Mouse (Mus musculus): ENCODE results near the gene Defa30. TPM values are rescaled to one million over a fixed set of nuclear protein-coding genes. Genes with fewer than 3 reads are reported as not detected.
"Not testable (repeated sequence)": the region's sequence is repeated elsewhere in the genome, so short reads cannot be mapped to it uniquely, and the experiment has no call there.

Gene Defa30
- total RNA-seq (2014; rRNA removed) (not detected in 2 replicates), polyA plus RNA-seq (2015; fragmentation: Nextera tagmentation; extraction: Ambion mirVana) (not detected in 2 replicates)

- not testable (repeated sequence) for H3K27ac ChIP-seq (ENCODE audit: low read depth, low read length); H3K4me3 ChIP-seq (ENCODE audit: low read depth, low read length); H3K36me3 ChIP-seq (ENCODE audit: insufficient read depth); H3K27me3 ChIP-seq (ENCODE audit: insufficient read depth, low read length); H3K4me2 ChIP-seq (ENCODE audit: low read depth); ATAC-seq; H3K9me3 ChIP-seq (ENCODE audit: low read length); H3K9ac ChIP-seq; H3K4me1 ChIP-seq (ENCODE audit: insufficient read depth); DNase-seq
- WGBS: 57% methylated on average over 3 of the region's 3 CpGs
Measured at GRCm38 (mm10) chr8:21134342-21134741, at the start of gene Defa30. Gene Defa30, plus strand, starts transcription at chr8:21134642.

GRCm38 (mm10) chr8:21093106-21093505 is 41.3 kb upstream of the Defa30 start:
- H3K4me1 ChIP-seq (ENCODE audit: insufficient read depth): no peaks in the 10 kb centered on the region
- TF ChIP-seq CTCF (IDR thresholded peaks at IDR 0.05; ENCODE audit: low read depth): no peak
- H3K4me3 ChIP-seq (ENCODE audit: low read depth, low read length): no peak overlapping the region
- no peaks in the 10 kb centered on the region for H3K36me3 ChIP-seq (ENCODE audit: insufficient read depth)
- WGBS: 49% methylated on average over 4 of the region's 4 CpGs
- no peaks in the 10 kb centered on the region for H3K27me3 ChIP-seq (ENCODE audit: insufficient read depth, low read length)
- DNase-seq (no peak), ATAC-seq (no peak)
- no peaks in the 10 kb centered on the region for H3K9me3 ChIP-seq (ENCODE audit: low read length)
- no peak overlapping the region for H3K4me2 ChIP-seq (ENCODE audit: low read depth)
- no peak overlapping the region for H3K9ac ChIP-seq
- H3K27ac ChIP-seq (ENCODE audit: low read depth, low read length): no peak overlapping the region

- DNase-seq; H3K9me3 ChIP-seq (ENCODE audit: low read length); H3K9ac ChIP-seq; H3K36me3 ChIP-seq (ENCODE audit: insufficient read depth); ATAC-seq; H3K27ac ChIP-seq (ENCODE audit: low read depth, low read length); H3K4me3 ChIP-seq (ENCODE audit: low read depth, low read length); H3K4me1 ChIP-seq (ENCODE audit: insufficient read depth); H3K27me3 ChIP-seq (ENCODE audit: insufficient read depth, low read length); H3K4me2 ChIP-seq (ENCODE audit: low read depth): not testable (repeated sequence)
- no CpG with 5 or more reads among the region's 2 CpGs for WGBS
Measured at GRCm38 (mm10) chr8:21095950-21096349, 38.5 kb upstream of the Defa30 start, which contains the start of gene Gm14851. Gene Gm14851, minus strand, starts transcription at chr8:21096050.

- H3K9me3 ChIP-seq (ENCODE audit: low read length); H3K36me3 ChIP-seq (ENCODE audit: insufficient read depth); H3K27ac ChIP-seq (ENCODE audit: low read depth, low read length); DNase-seq; H3K27me3 ChIP-seq (ENCODE audit: insufficient read depth, low read length); H3K4me3 ChIP-seq (ENCODE audit: low read depth, low read length); H3K4me2 ChIP-seq (ENCODE audit: low read depth); H3K4me1 ChIP-seq (ENCODE audit: insufficient read depth); ATAC-seq; H3K9ac ChIP-seq: not testable (repeated sequence)
- no CpG with 5 or more reads among the region's 1 CpGs for WGBS
Measured at GRCm38 (mm10) chr8:21161977-21162376, 27.5 kb downstream of the Defa30 start, which contains the start of gene Defa22. Gene Defa22, plus strand, starts transcription at chr8:21162277.

Other genes with a start within 250 kb of the Defa30 start
- not detected in 2 replicates for gene Defb33, start 242.0 kb upstream of the Defa30 start, total RNA-seq (2014; rRNA removed)
- not detected in 2 replicates for gene Defb33, start 242.0 kb upstream of the Defa30 start, polyA plus RNA-seq (2015; fragmentation: Nextera tagmentation; extraction: Ambion mirVana)
- gene Gm15056, start 232.0 kb upstream of the Defa30 start, total RNA-seq (2014; rRNA removed): not detected in 2 replicates
- gene Gm15056, start 232.0 kb upstream of the Defa30 start, polyA plus RNA-seq (2015; fragmentation: Nextera tagmentation; extraction: Ambion mirVana): not detected in 2 replicates
- not detected in 2 replicates for gene Gm6040, start 212.6 kb upstream of the Defa30 start, total RNA-seq (2014; rRNA removed)
- not detected in 2 replicates for gene Gm6040, start 212.6 kb upstream of the Defa30 start, polyA plus RNA-seq (2015; fragmentation: Nextera tagmentation; extraction: Ambion mirVana)
- gene AY761185, start 189.9 kb upstream of the Defa30 start, total RNA-seq (2014; rRNA removed): not detected in 2 replicates
- gene AY761185, start 189.9 kb upstream of the Defa30 start, polyA plus RNA-seq (2015; fragmentation: Nextera tagmentation; extraction: Ambion mirVana): not detected in 2 replicates
- not detected in 2 replicates for gene Defa21, start 109.1 kb upstream of the Defa30 start, total RNA-seq (2014; rRNA removed)
- gene Defa21, start 109.1 kb upstream of the Defa30 start, polyA plus RNA-seq (2015; fragmentation: Nextera tagmentation; extraction: Ambion mirVana): not detected in 2 replicates
- gene Defa23, start 79.6 kb upstream of the Defa30 start, total RNA-seq (2014; rRNA removed): not detected in 2 replicates
- gene Defa23, start 79.6 kb upstream of the Defa30 start, polyA plus RNA-seq (2015; fragmentation: Nextera tagmentation; extraction: Ambion mirVana): not detected in 2 replicates
- not detected in 2 replicates for gene Defa35, start 69.6 kb upstream of the Defa30 start, total RNA-seq (2014; rRNA removed)
- not detected in 2 replicates for gene Defa35, start 69.6 kb upstream of the Defa30 start, polyA plus RNA-seq (2015; fragmentation: Nextera tagmentation; extraction: Ambion mirVana)
- gene Defa25, start 50.2 kb upstream of the Defa30 start, total RNA-seq (2014; rRNA removed): not detected in 2 replicates
- gene Defa25, start 50.2 kb upstream of the Defa30 start, polyA plus RNA-seq (2015; fragmentation: Nextera tagmentation; extraction: Ambion mirVana): not detected in 2 replicates
- gene Gm14851, start 38.6 kb upstream of the Defa30 start, total RNA-seq (2014; rRNA removed): not detected in 2 replicates
- not detected in 2 replicates for gene Gm14851, start 38.6 kb upstream of the Defa30 start, polyA plus RNA-seq (2015; fragmentation: Nextera tagmentation; extraction: Ambion mirVana)
- gene Defa22, start 27.6 kb downstream of the Defa30 start, total RNA-seq (2014; rRNA removed): not detected in 2 replicates
- not detected in 2 replicates for gene Defa22, start 27.6 kb downstream of the Defa30 start, polyA plus RNA-seq (2015; fragmentation: Nextera tagmentation; extraction: Ambion mirVana)
- gene Defa31, start 57.0 kb downstream of the Defa30 start, total RNA-seq (2014; rRNA removed): not detected in 2 replicates
- not detected in 2 replicates for gene Defa31, start 57.0 kb downstream of the Defa30 start, polyA plus RNA-seq (2015; fragmentation: Nextera tagmentation; extraction: Ambion mirVana)
- gene Gm15293, start 66.9 kb downstream of the Defa30 start, total RNA-seq (2014; rRNA removed): not detected in 2 replicates
- gene Gm15293, start 66.9 kb downstream of the Defa30 start, polyA plus RNA-seq (2015; fragmentation: Nextera tagmentation; extraction: Ambion mirVana): not detected in 2 replicates
- not detected in 2 replicates for gene Gm15292, start 115.1 kb downstream of the Defa30 start, total RNA-seq (2014; rRNA removed)
- gene Gm15292, start 115.1 kb downstream of the Defa30 start, polyA plus RNA-seq (2015; fragmentation: Nextera tagmentation; extraction: Ambion mirVana): not detected in 2 replicates
- gene Defa27, start 180.9 kb downstream of the Defa30 start, total RNA-seq (2014; rRNA removed): not detected in 2 replicates
- gene Defa27, start 180.9 kb downstream of the Defa30 start, polyA plus RNA-seq (2015; fragmentation: Nextera tagmentation; extraction: Ambion mirVana): not detected in 2 replicates
- gene Defa29, start 192.4 kb downstream of the Defa30 start, total RNA-seq (2014; rRNA removed): not detected in 2 replicates
- gene Defa29, start 192.4 kb downstream of the Defa30 start, polyA plus RNA-seq (2015; fragmentation: Nextera tagmentation; extraction: Ambion mirVana): not detected in 2 replicates
- not detected in 2 replicates for gene Defa2, start 243.9 kb downstream of the Defa30 start, total RNA-seq (2014; rRNA removed)
- gene Defa2, start 243.9 kb downstream of the Defa30 start, polyA plus RNA-seq (2015; fragmentation: Nextera tagmentation; extraction: Ambion mirVana): not detected in 2 replicates